Mouse (Mus musculus) mammary gland, adult 2 months (tissue): ENCODE measurements around the gene Tmx4. TPM values are rescaled to one million over a fixed set of nuclear protein-coding genes. Genes with fewer than 3 reads are reported as not detected.

ENCODE experiments used
- polyA plus RNA-seq: library from polyadenylated mRNA; depleted of rRNA; stranded (reverse); fragments of >200 nt; gene quantifications from 2 replicates; pipeline ENCODE4 v1.2.3, GENCODE M21; 2012; ENCODE audit warnings: low replicate concordance; rRNA removed

The Tmx4 gene
- polyA plus RNA-seq, result 5.5 and 7.5 TPM in 2 replicates

DNA sequence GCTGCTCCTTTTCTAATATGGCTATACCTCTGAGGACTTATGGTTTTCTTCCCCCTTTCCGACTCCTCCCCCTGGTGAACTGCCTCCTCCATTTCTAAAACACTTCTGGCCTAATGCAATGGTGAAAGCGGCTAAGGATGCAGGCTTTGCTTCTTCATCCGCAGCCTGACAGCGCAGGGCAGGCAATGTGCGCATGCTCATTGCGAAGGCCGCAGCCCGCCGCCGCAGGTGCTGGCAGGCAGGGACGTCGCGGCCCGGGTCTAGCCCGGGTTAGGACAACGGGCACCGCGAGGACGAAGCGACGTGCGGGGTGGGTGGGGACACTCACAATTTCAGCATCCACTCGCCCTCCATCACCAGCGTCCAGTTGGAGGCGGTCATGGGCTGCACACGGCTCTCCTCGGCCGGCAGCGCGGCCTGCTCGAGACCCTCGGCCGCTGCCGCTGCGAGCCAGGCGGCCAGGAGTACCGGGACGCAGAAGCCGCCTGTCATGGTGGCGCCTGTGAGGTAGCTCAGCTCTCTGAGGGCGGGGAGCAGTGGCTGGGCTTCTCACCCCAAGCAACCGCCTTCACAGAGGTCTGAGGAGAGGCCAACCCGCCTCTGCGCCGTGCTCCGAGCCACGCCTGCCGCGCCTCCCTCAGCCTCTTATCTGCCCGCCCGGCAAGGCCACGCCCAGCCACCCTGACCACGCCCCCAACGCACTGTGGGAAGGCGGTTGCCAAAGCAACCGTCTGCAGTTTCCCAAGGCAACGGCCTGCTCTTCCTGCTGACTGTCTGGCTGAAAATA is at the start of gene Tmx4:
TSS of gene Tmx4 (minus strand) at position 632 of the 787 bp plus-strand sequence.

GRCm38 (mm10) chr2:134554221-134554727 is 89.7 kb downstream of the Tmx4 start, which contains the start of gene Hao1:
Hao1 (minus strand) TSS chr2:134554368.

Other genes with a start within 250 kb of the Tmx4 start
- gene Hao1, start 89.8 kb downstream of the Tmx4 start, polyA plus RNA-seq, result 0.12 TPM in 1 of 2 replicates, not detected in the other
- gene Plcb1, start 141.9 kb upstream of the Tmx4 start, polyA plus RNA-seq, result 3.1 and 4.5 TPM in 2 replicates